Mouse (Mus musculus) hindbrain, embryonic 10.5 days (tissue): ENCODE results near the gene Exog. TPM values are rescaled to one million over a fixed set of nuclear protein-coding genes. Genes with fewer than 3 reads are reported as not detected.

Experiments used
- DNase-seq: peaks from one replicate; pipeline ENCODE4 v3.0.0-alpha.2; 2017; ENCODE audit warnings: low spot score
- H3K27ac ChIP-seq: fragments of 300-500 bp; sonication (generic); 2 replicates; pipeline ENCODE4 v1.5.1; 2016; ENCODE audit warnings: mild to moderate bottlenecking, moderate library complexity
- H3K27me3 ChIP-seq: fragments of 300-500 bp; sonication (generic); 2 replicates; pipeline ENCODE4 v1.6.1; 2016; ENCODE audit warnings: mild to moderate bottlenecking; ENCODE audit not compliant: poor library complexity, insufficient read depth, severe bottlenecking
- H3K36me3 ChIP-seq: fragments of 300-500 bp; sonication (generic); 2 replicates; pipeline ENCODE4 v1.6.1; 2016; ENCODE audit warnings: mild to moderate bottlenecking, moderate library complexity
- H3K4me1 ChIP-seq: fragments of 300-500 bp; sonication (generic); replicated peaks from 2 replicates; pipeline ENCODE4 v1.6.1; 2016; ENCODE audit warnings: mild to moderate bottlenecking
- H3K4me3 ChIP-seq: fragments of 300-500 bp; sonication (generic); 2 replicates; pipeline ENCODE4 v1.5.1; 2016; ENCODE audit warnings: mild to moderate bottlenecking, moderate library complexity
- H3K9me3 ChIP-seq: fragments of 300-500 bp; sonication (generic); 2 replicates; pipeline ENCODE4 v1.6.1; 2016; ENCODE audit warnings: mild to moderate bottlenecking, moderate library complexity
- WGBS: fragments of 180-500 bp; shearing (Covaris S2); methylation state at CpG from one replicate; pipeline ENCODE4 v1.1.7; 2016; 5-methylcytosine and 5-hydroxymethylcytosine counted together
- polyA plus RNA-seq: library from polyadenylated mRNA; unstranded; fragments of >200 nt; fragmentation: Nextera tagmentation; extraction: Ambion mirVana; gene quantifications from 2 replicates; pipeline ENCODE4 v1.2.1, GENCODE M21; 2016

Exog gene
- polyA plus RNA-seq = 37.2 and 39.4 TPM in 2 replicates

GRCm38 (mm10) chr9:119444738-119445429 lies at the start of gene Exog:
Gene Exog, plus strand, starts transcription at chr9:119444943.
- Histone ChIP-seq H3K9me3 (no peaks in the 10 kb centered on the region), H3K27ac (peak within 1 kb of the TSS; percentile 93), H3K4me1 (peaks cover 16% of the 10 kb centered on the region), H3K36me3 (peaks cover 54% of the 10 kb centered on the region), H3K27me3 (no peaks in the 10 kb centered on the region), H3K4me3 (peak within 1 kb of the TSS; percentile 96)
- DNase-seq = peak; percentile 99
- under 1% methylated on average over 52 of the region's 52 CpGs for WGBS

- H3K27ac ChIP-seq = peak overlapping the region; percentile 100
- H3K4me1 ChIP-seq = peaks cover 44% of the 10 kb centered on the region
- DNase-seq = no peak
- H3K9me3 ChIP-seq = no peaks in the 10 kb centered on the region
- no peaks in the 10 kb centered on the region for H3K27me3 ChIP-seq
- 8% methylated on average over 7 of the region's 7 CpGs for WGBS
- H3K36me3 ChIP-seq = peaks cover 14% of the 10 kb centered on the region
- peak overlapping the region; percentile 93 for H3K4me3 ChIP-seq
Observed at GRCm38 (mm10) chr9:119401351-119401750, 43.4 kb upstream of the Exog start.

GRCm38 (mm10) chr9:119401801-119402214 lies 42.9 kb upstream of the Exog start, which contains the start of gene Acvr2b:
Gene Acvr2b, plus strand, starts transcription at chr9:119402118.
- Histone ChIP-seq H3K36me3 (peaks cover 19% of the 10 kb centered on the region), H3K27ac (peak within 1 kb of the TSS; percentile 100), H3K9me3 (no peaks in the 10 kb centered on the region), H3K27me3 (no peaks in the 10 kb centered on the region), H3K4me3 (peak within 1 kb of the TSS; percentile 93), H3K4me1 (peaks cover 45% of the 10 kb centered on the region)
- WGBS = 0% methylated on average over 25 of the region's 32 CpGs
- peak; percentile 97 for DNase-seq

GRCm38 (mm10) chr9:119402253-119403235 lies 42.2 kb upstream of the Exog start:
- Histone ChIP-seq H3K4me1 (peaks cover 47% of the 10 kb centered on the region), H3K36me3 (peaks cover 26% of the 10 kb centered on the region), H3K4me3 (peak overlapping the region; percentile 93), H3K27ac (peak overlapping the region; percentile 100), H3K27me3 (no peaks in the 10 kb centered on the region), H3K9me3 (no peaks in the 10 kb centered on the region)
- peak; percentile 71 for DNase-seq
- under 1% methylated on average over 127 of the region's 127 CpGs for WGBS

GRCm38 (mm10) chr9:119403236-119403641 lies 41.5 kb upstream of the Exog start:
- peaks cover 33% of the 10 kb centered on the region for H3K36me3 ChIP-seq
- peak; percentile 79 for DNase-seq
- H3K4me1 ChIP-seq = peaks cover 54% of the 10 kb centered on the region
- H3K27me3 ChIP-seq = no peaks in the 10 kb centered on the region
- under 1% methylated on average over 26 of the region's 26 CpGs for WGBS
- H3K9me3 ChIP-seq = no peaks in the 10 kb centered on the region
- peak overlapping the region; percentile 93 for H3K4me3 ChIP-seq
- peak overlapping the region; percentile 100 for H3K27ac ChIP-seq

GRCm38 (mm10) chr9:119404090-119404489 lies 40.7 kb upstream of the Exog start:
- Histone ChIP-seq H3K4me3 (peak overlapping the region; percentile 93), H3K36me3 (peaks cover 42% of the 10 kb centered on the region), H3K9me3 (no peaks in the 10 kb centered on the region), H3K27ac (peak overlapping the region; percentile 100), H3K4me1 (peaks cover 59% of the 10 kb centered on the region), H3K27me3 (no peaks in the 10 kb centered on the region)
- WGBS = 72% methylated on average over 5 of the region's 5 CpGs
- no peak for DNase-seq

- Histone ChIP-seq H3K27me3 (no peaks in the 10 kb centered on the region), H3K36me3 (peaks cover 79% of the 10 kb centered on the region), H3K27ac (no peak overlapping the region), H3K4me1 (peaks cover 59% of the 10 kb centered on the region), H3K4me3 (no peak overlapping the region), H3K9me3 (peaks cover 26% of the 10 kb centered on the region)
- WGBS = 84% methylated on average over 15 of the region's 15 CpGs
- no peak for DNase-seq
Observed at GRCm38 (mm10) chr9:119407884-119408283, 36.9 kb upstream of the Exog start.

- H3K4me3 ChIP-seq = no peak overlapping the region
- peaks cover 91% of the 10 kb centered on the region for H3K36me3 ChIP-seq
- no peaks in the 10 kb centered on the region for H3K27me3 ChIP-seq
- WGBS = 84% methylated on average over 11 of the region's 11 CpGs
- peaks cover 52% of the 10 kb centered on the region for H3K4me1 ChIP-seq
- DNase-seq = no peak
- peak overlapping the region; percentile 40; the same call in 1 of the 2 replicates for H3K27ac ChIP-seq
- H3K9me3 ChIP-seq = peaks cover 31% of the 10 kb centered on the region
Observed at GRCm38 (mm10) chr9:119408898-119409664, 35.7 kb upstream of the Exog start.

GRCm38 (mm10) chr9:119409864-119410263 lies 34.9 kb upstream of the Exog start:
- Histone ChIP-seq H3K27ac (peak overlapping the region; percentile 8; the same call in 1 of the 2 replicates), H3K9me3 (peaks cover 31% of the 10 kb centered on the region), H3K4me3 (no peak overlapping the region), H3K27me3 (no peaks in the 10 kb centered on the region), H3K4me1 (peaks cover 44% of the 10 kb centered on the region), H3K36me3 (peaks cover 94% of the 10 kb centered on the region)
- WGBS = 70% methylated on average over 5 of the region's 5 CpGs
- DNase-seq = peak; percentile 2

GRCm38 (mm10) chr9:119418025-119418424 lies 26.7 kb upstream of the Exog start:
- H3K27ac ChIP-seq = no peak overlapping the region

GRCm38 (mm10) chr9:119419852-119420438 lies 24.8 kb upstream of the Exog start:
- peaks cover 30% of the 10 kb centered on the region for H3K4me1 ChIP-seq
- DNase-seq = no peak
- no peak overlapping the region for H3K4me3 ChIP-seq
- WGBS = 85% methylated on average over 12 of the region's 12 CpGs
- no peaks in the 10 kb centered on the region for H3K9me3 ChIP-seq
- peaks cover 37% of the 10 kb centered on the region for H3K36me3 ChIP-seq
- no peaks in the 10 kb centered on the region for H3K27me3 ChIP-seq
- H3K27ac ChIP-seq = no peak overlapping the region

More at GRCm38 (mm10) chr9:119418025-119418424, 26.7 kb upstream of the Exog start:
- H3K27me3 ChIP-seq = no peaks in the 10 kb centered on the region
- H3K9me3 ChIP-seq = peaks cover 3% of the 10 kb centered on the region
- DNase-seq = no peak
- H3K36me3 ChIP-seq = peaks cover 35% of the 10 kb centered on the region
- no peak overlapping the region for H3K4me3 ChIP-seq
- peaks cover 21% of the 10 kb centered on the region for H3K4me1 ChIP-seq
- 89% methylated on average over 18 of the region's 18 CpGs for WGBS
